Mouse (Mus musculus) brain, adult 2 months (tissue): ENCODE measurements at regions not wholly inside any gene's neighbourhood (a gene's known extent, or its start where the extent isn't known, plus 50 kb on each side); places are given as distances from the start of the nearest gene placed in this dataset.

Experiments used
- DNase-seq: peaks from one replicate; pipeline ENCODE4 v3.0.0; 2011; ENCODE audit warnings: low read depth, low spot score

GRCm38 (mm10) chr6:70589208-70589607 lies 202.8 kb downstream of the Rpia start:
- peak; percentile 59 for DNase-seq
